Mouse (Mus musculus) heart, adult 2 months (tissue): ENCODE data around the gene Ppp1r3d. TPM values are rescaled to one million over a fixed set of nuclear protein-coding genes. Genes with fewer than 3 reads are reported as not detected.

ENCODE experiments used
- DNase-seq, 2 experiments: peaks; one replicate each; pipeline ENCODE4 v3.0.0; 2021
- H3K27ac ChIP-seq: fragments of 200-600 bp; 2 replicates; pipeline ENCODE4 v1.8.1; 2022
- H3K27me3 ChIP-seq: fragments of 200-500 bp; 2 replicates; pipeline ENCODE4 v1.6.1; 2012; ENCODE audit warnings: mild to moderate bottlenecking, low read length, inconsistent platforms, mixed read lengths; ENCODE audit not compliant: control insufficient read depth, insufficient read depth
- H3K36me3 ChIP-seq: fragments of 200-500 bp; 2 replicates; pipeline ENCODE4 v1.6.1; 2012; ENCODE audit warnings: low read length, inconsistent platforms; ENCODE audit not compliant: control insufficient read depth, insufficient read depth
- H3K4me1 ChIP-seq: fragments of 200-500 bp; 2 replicates; pipeline ENCODE4 v1.6.1; 2011; ENCODE audit warnings: low read length; ENCODE audit not compliant: control insufficient read depth, insufficient read depth
- H3K4me3 ChIP-seq: fragments of 200-600 bp; 2 replicates; pipeline ENCODE4 v1.8.1; 2022
- H3K79me2 ChIP-seq: fragments of 200-500 bp; replicated peaks from 2 replicates; pipeline ENCODE4 v1.6.1; 2012; ENCODE audit warnings: mild to moderate bottlenecking, inconsistent platforms, low read length, moderate library complexity, mixed read lengths; ENCODE audit not compliant: control insufficient read depth, insufficient read depth
- H3K9ac ChIP-seq: fragments of 200-500 bp; 2 replicates; pipeline ENCODE4 v1.6.1; 2012; ENCODE audit warnings: low read depth, mild to moderate bottlenecking, control low read depth, inconsistent platforms, low read length, mixed read lengths
- CTCF ChIP-seq: fragments of 200-600 bp; IDR thresholded peaks from 2 replicates; pipeline ENCODE4 v1.8.1; 2022; ENCODE audit warnings: antibody characterized with exemption, mild to moderate bottlenecking, moderate library complexity
- EP300 ChIP-seq: fragments of 200-500 bp; IDR thresholded peaks from 2 replicates; pipeline ENCODE4 v1.6.1; 2011; ENCODE audit warnings: low read depth, low read length, control low read depth; ENCODE audit not compliant: insufficient read depth
- POLR2A ChIP-seq: fragments of 200-500 bp; IDR thresholded peaks from 2 replicates; pipeline ENCODE4 v1.6.1; 2011; ENCODE audit warnings: mild to moderate bottlenecking, low read depth, low read length, control low read depth; ENCODE audit not compliant: insufficient read depth
- WGBS: fragments of 180-500 bp; shearing (Covaris S2); methylation state at CpG from one replicate; pipeline ENCODE4 v1.1.7; 2018; 5-methylcytosine and 5-hydroxymethylcytosine counted together
- intact Hi-C: fragments of 180-260 bp; cut with DNase I; formaldehyde crosslinking; loops from one replicate; pipeline ENCODE4 v1.15.1; 2025
- polyA plus RNA-seq: library from polyadenylated mRNA; depleted of rRNA; stranded (reverse); fragments of >200 nt; gene quantifications from 2 replicates; pipeline ENCODE4 v1.2.3, GENCODE M21; 2012
- total RNA-seq, 2 experiments: library from RNA; stranded (reverse); gene quantifications; 2 replicates each; pipeline ENCODE4 v1.2.3; 2021

Gene Ppp1r3d
- total and polyA plus RNA-seq, 3 experiments = 10.0 to 13.7 (median 12.6) TPM

- Histone ChIP-seq H3K79me2 (no peaks in the 10 kb centered on the region), H3K9ac (no peak overlapping the region), H3K27me3 (no peaks in the 10 kb centered on the region), H3K4me3 (no peak overlapping the region), H3K27ac (no peak overlapping the region), H3K4me1 (no peaks in the 10 kb centered on the region), H3K36me3 (no peaks in the 10 kb centered on the region)
- DNase-seq = no peak
- intact Hi-C loops = loop anchor here (5.0 kb wide), 2 partner anchors 63 to 238 kb away; no protein-coding TSS in a partner anchor
- 82% methylated on average over 6 of the region's 6 CpGs for WGBS
- TF ChIP-seq EP300 (no peak), POLR2A (no peak)
Observed at GRCm38 (mm10) chr2:178429426-178429825, 15.2 kb upstream of the Ppp1r3d start.

- H3K79me2 ChIP-seq = no peaks in the 10 kb centered on the region
- H3K9ac ChIP-seq = no peak overlapping the region
- H3K4me3 ChIP-seq = no peak overlapping the region
- DNase-seq = no peak
- WGBS = 77% methylated on average over 4 of the region's 4 CpGs
- H3K4me1 ChIP-seq = no peaks in the 10 kb centered on the region
- no peaks in the 10 kb centered on the region for H3K36me3 ChIP-seq
- no peaks in the 10 kb centered on the region for H3K27me3 ChIP-seq
- TF ChIP-seq POLR2A = no peak
- TF ChIP-seq CTCF = no peak
- no peak for TF ChIP-seq EP300
- H3K27ac ChIP-seq = no peak overlapping the region
- intact Hi-C loops = loop anchor here (5.0 kb wide), 2 partner anchors 64 to 239 kb away; no protein-coding TSS in a partner anchor
Observed at GRCm38 (mm10) chr2:178428676-178429075, 14.4 kb upstream of the Ppp1r3d start.

- Histone ChIP-seq H3K79me2 (no peaks in the 10 kb centered on the region), H3K4me3 (no peak overlapping the region), H3K9ac (no peak overlapping the region), H3K27me3 (no peaks in the 10 kb centered on the region), H3K27ac (no peak overlapping the region), H3K4me1 (no peaks in the 10 kb centered on the region), H3K36me3 (peaks cover under 1% of the 10 kb centered on the region; the same call in 1 of the 2 replicates)
- 74% methylated on average over 9 of the region's 9 CpGs for WGBS
- no peak for DNase-seq
- intact Hi-C loops = loop anchor here (5.0 kb wide), 2 partner anchors 64 to 239 kb away; no protein-coding TSS in a partner anchor
- TF ChIP-seq POLR2A (no peak), EP300 (no peak), CTCF (no peak)
Observed at GRCm38 (mm10) chr2:178428183-178428582, 13.9 kb upstream of the Ppp1r3d start.

GRCm38 (mm10) chr2:178427181-178427580, 12.9 kb upstream of the Ppp1r3d start:
- H3K4me3 ChIP-seq = no peak overlapping the region
- no peak overlapping the region for H3K27ac ChIP-seq
- H3K4me1 ChIP-seq = no peaks in the 10 kb centered on the region
- no peaks in the 10 kb centered on the region for H3K79me2 ChIP-seq
- no peaks in the 10 kb centered on the region for H3K27me3 ChIP-seq
- intact Hi-C loops = loop anchor here (2.0 to 5.0 kb wide), 3 partner anchors 65 to 240 kb away; no protein-coding TSS in a partner anchor
- peaks cover 3% of the 10 kb centered on the region; the same call in 1 of the 2 replicates for H3K36me3 ChIP-seq
- no peak overlapping the region for H3K9ac ChIP-seq
- WGBS = 83% methylated on average over 5 of the region's 5 CpGs
- no peak for DNase-seq
- no peak for TF ChIP-seq POLR2A

GRCm38 (mm10) chr2:178426229-178426628, 12.0 kb upstream of the Ppp1r3d start:
- intact Hi-C loops = loop anchor here (2.0 to 5.0 kb wide), 3 partner anchors 66 to 241 kb away; no protein-coding TSS in a partner anchor

GRCm38 (mm10) chr2:178423223-178423622, 9.0 kb upstream of the Ppp1r3d start:
- no peak overlapping the region for H3K9ac ChIP-seq
- H3K4me1 ChIP-seq = no peaks in the 10 kb centered on the region
- no peaks in the 10 kb centered on the region for H3K79me2 ChIP-seq
- intact Hi-C loops = no loop called here
- WGBS = 56% methylated on average over 5 of the region's 5 CpGs
- H3K4me3 ChIP-seq = no peak overlapping the region
- DNase-seq = no peak
- H3K27me3 ChIP-seq = no peaks in the 10 kb centered on the region
- no peak overlapping the region for H3K27ac ChIP-seq
- TF ChIP-seq POLR2A (no peak), EP300 (no peak), CTCF (no peak)
- peaks cover 5% of the 10 kb centered on the region; the same call in 1 of the 2 replicates for H3K36me3 ChIP-seq

More at GRCm38 (mm10) chr2:178426229-178426628, 12.0 kb upstream of the Ppp1r3d start:
- peak in 1 of 2 experiments; percentile 3 for DNase-seq
- peaks cover 5% of the 10 kb centered on the region; the same call in 1 of the 2 replicates for H3K36me3 ChIP-seq
- no peak overlapping the region for H3K27ac ChIP-seq
- H3K27me3 ChIP-seq = no peaks in the 10 kb centered on the region
- TF ChIP-seq CTCF (peak; percentile 79), POLR2A (no peak), EP300 (no peak)
- no peak overlapping the region for H3K9ac ChIP-seq
- H3K4me1 ChIP-seq = no peaks in the 10 kb centered on the region
- H3K4me3 ChIP-seq = no peak overlapping the region
- H3K79me2 ChIP-seq = no peaks in the 10 kb centered on the region
- 25% methylated on average over 4 of the region's 4 CpGs for WGBS
